Mouse (Mus musculus) kidney, postnatal 0 days (tissue): ENCODE measurements at regions not wholly inside any gene's neighbourhood (a gene's known extent, or its start where the extent isn't known, plus 50 kb on each side); places are given as distances from the start of the nearest gene placed in this dataset.

Source experiments
- ATAC-seq: fragments of 200-750 bp; cut with Nextera tagmentation; replicated peaks from 2 replicates; pipeline ENCODE4 v1.8.0; 2017; ENCODE audit warnings: low read depth, moderate number of reproducible peaks, moderate TSS enrichment, moderate library complexity; ENCODE audit not compliant: low FRiP score
- DNase-seq: peaks from one replicate; pipeline ENCODE4 v3.0.0-alpha.2; 2016; ENCODE audit warnings: low spot score
- H3K27ac ChIP-seq: fragments of 300-500 bp; sonication (generic); 2 replicates; pipeline ENCODE4 v1.5.1; 2014; ENCODE audit warnings: mild to moderate bottlenecking
- H3K27me3 ChIP-seq: fragments of 300-500 bp; sonication (generic); 2 replicates; pipeline ENCODE4 v1.6.1; 2014; ENCODE audit warnings: low read length, mixed read lengths; ENCODE audit not compliant: insufficient read depth
- H3K36me3 ChIP-seq: fragments of 300-500 bp; sonication (generic); 2 replicates; pipeline ENCODE4 v1.6.1; 2014; ENCODE audit warnings: low read length, mixed read lengths; ENCODE audit not compliant: insufficient read depth
- H3K4me1 ChIP-seq: fragments of 300-500 bp; sonication (generic); replicated peaks from 2 replicates; pipeline ENCODE4 v1.6.1; 2014; ENCODE audit warnings: antibody characterized with exemption, low read length, mixed read lengths; ENCODE audit not compliant: insufficient read depth
- H3K4me2 ChIP-seq: fragments of 300-500 bp; sonication (generic); 2 replicates; pipeline ENCODE4 v1.6.1; 2014; ENCODE audit warnings: mild to moderate bottlenecking, low read length, moderate library complexity, mixed read lengths
- H3K4me3 ChIP-seq: fragments of 300-500 bp; sonication (generic); replicated peaks from 2 replicates; pipeline ENCODE4 v1.5.1; 2014; ENCODE audit warnings: low read depth, low read length
- H3K9ac ChIP-seq: fragments of 300-500 bp; sonication (generic); 2 replicates; pipeline ENCODE4 v1.6.1; 2014; ENCODE audit warnings: low read depth, low read length
- H3K9me3 ChIP-seq: fragments of 300-500 bp; sonication (generic); replicated peaks from 2 replicates; pipeline ENCODE4 v1.6.1; 2016; ENCODE audit warnings: low read length, inconsistent platforms, mixed read lengths
- CTCF ChIP-seq: IDR thresholded peaks from 2 replicates; pipeline ENCODE4 v1.5.1; 2016; ENCODE audit warnings: antibody characterized with exemption, low read depth, mild to moderate bottlenecking, moderate library complexity
- WGBS: fragments of 180-500 bp; shearing (Covaris S2); extraction: QIAGEN DNeasy Blood & Tissue Kit; methylation state at CpG from one replicate; pipeline ENCODE4 v1.1.7; 2014; 5-methylcytosine and 5-hydroxymethylcytosine counted together

DNA sequence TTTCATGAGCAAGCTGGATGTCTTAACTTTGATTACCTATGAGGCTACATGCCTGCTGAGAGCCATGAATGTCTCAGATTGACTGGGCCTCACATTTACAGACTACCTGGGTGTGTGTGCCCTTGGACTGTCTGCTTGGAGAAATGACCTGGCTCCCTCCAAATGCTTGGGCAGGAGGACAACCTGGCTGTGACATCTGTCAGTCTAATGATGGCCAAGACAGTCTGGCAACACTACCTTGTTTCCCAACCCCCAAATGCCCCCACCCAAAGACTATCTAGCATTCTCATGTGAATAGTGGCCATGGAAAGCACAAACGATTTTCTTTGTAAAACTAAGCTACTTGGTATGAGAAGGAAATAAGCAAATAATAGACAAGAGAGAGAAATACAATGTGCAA, 107.2 kb upstream of the Peli2 start:
- Histone ChIP-seq H3K4me1 (no peaks in the 10 kb centered on the region), H3K27me3 (no peaks in the 10 kb centered on the region), H3K9me3 (no peaks in the 10 kb centered on the region), H3K27ac (no peak overlapping the region), H3K4me3 (no peak overlapping the region), H3K36me3 (no peaks in the 10 kb centered on the region), H3K4me2 (no peak overlapping the region), H3K9ac (no peak overlapping the region)
- ATAC-seq (no peak), DNase-seq (no peak)
- 97% methylated on average over 1 of the region's 1 CpGs for WGBS
- TF ChIP-seq CTCF = no peak

DNA sequence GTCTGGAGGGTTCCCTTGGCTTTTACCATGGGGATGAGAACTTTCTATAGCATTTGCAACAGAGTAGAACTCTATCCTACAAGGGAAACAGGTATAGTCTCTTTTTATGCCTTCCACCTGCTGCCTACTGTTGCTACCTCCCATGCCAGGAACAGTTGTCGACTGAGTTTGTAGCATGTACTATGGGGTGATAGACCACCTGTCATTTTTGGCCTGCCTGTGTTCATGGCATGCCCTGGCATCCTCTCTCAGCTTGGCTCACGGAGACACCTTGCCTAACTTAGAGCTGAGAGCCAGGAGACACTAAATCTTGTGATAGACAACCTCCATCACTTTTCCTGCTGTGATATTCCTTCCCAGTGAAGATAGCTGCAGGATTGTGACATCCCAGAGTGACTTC, 105.8 kb upstream of the Peli2 start:
- DNase-seq (no peak), ATAC-seq (no peak)
- TF ChIP-seq CTCF = no peak
- H3K27ac ChIP-seq = no peak overlapping the region
- H3K36me3 ChIP-seq = no peaks in the 10 kb centered on the region
- no peaks in the 10 kb centered on the region for H3K4me1 ChIP-seq
- no peaks in the 10 kb centered on the region for H3K27me3 ChIP-seq
- H3K9ac ChIP-seq = no peak overlapping the region
- no peak overlapping the region for H3K4me2 ChIP-seq
- H3K9me3 ChIP-seq = no peaks in the 10 kb centered on the region
- 86% methylated on average over 2 of the region's 2 CpGs for WGBS
- no peak overlapping the region for H3K4me3 ChIP-seq

DNA sequence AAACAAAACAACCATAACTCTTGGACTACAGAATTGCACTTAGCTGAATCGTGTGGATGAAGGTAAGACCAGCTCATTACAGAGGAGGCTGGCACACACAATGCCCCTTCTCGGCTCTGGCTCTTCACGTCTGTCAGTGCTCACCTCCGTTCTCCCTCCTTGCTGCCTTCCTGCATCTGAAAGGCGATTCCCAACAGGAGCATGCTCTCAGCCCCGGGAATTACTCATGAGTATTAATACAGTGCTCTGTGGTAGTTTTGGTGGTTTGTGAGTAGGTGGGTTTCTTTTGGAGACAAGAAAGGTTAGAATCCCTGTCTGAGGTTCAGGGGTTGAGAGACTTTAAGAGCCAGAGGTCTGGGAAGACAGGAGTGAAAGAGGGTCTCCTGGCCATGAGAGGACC, 102.7 kb upstream of the Peli2 start:
- ATAC-seq = no peak

DNA sequence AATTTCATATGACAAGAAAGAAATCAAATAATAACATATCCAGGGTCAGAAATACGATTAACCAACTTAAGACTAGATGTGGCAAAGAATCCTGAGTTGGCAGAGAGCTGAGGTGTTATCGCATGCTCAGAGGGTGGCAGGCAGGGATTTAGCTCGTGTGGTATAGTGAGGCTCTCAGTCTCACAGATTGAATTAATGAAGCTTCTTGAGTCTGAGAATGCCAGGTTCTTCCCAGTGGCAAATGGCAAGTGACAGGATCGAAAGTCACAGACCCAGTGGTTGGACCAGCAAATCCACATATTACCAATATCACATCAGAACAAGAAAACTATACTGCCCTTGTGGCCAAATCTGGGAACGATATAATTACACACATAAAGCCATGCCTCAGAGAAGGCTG, 101.3 kb upstream of the Peli2 start:
- Histone ChIP-seq H3K4me2 (no peak overlapping the region), H3K36me3 (no peaks in the 10 kb centered on the region), H3K27ac (no peak overlapping the region), H3K4me1 (no peaks in the 10 kb centered on the region), H3K9me3 (no peaks in the 10 kb centered on the region), H3K4me3 (no peak overlapping the region), H3K9ac (no peak overlapping the region), H3K27me3 (no peaks in the 10 kb centered on the region)
- DNase-seq = no peak
- ATAC-seq = no peak
- no peak for TF ChIP-seq CTCF
- WGBS = 82% methylated on average over 5 of the region's 5 CpGs

More for the DNA sequence above, 102.7 kb upstream of the Peli2 start:
- no peak overlapping the region for H3K27ac ChIP-seq
- no peak for TF ChIP-seq CTCF
- no peaks in the 10 kb centered on the region for H3K27me3 ChIP-seq
- no peaks in the 10 kb centered on the region for H3K4me1 ChIP-seq
- no peak overlapping the region for H3K4me3 ChIP-seq
- no peaks in the 10 kb centered on the region for H3K9me3 ChIP-seq
- WGBS = 83% methylated on average over 6 of the region's 6 CpGs
- no peak overlapping the region for H3K9ac ChIP-seq
- H3K4me2 ChIP-seq = no peak overlapping the region
- DNase-seq = no peak
- no peaks in the 10 kb centered on the region for H3K36me3 ChIP-seq

DNA sequence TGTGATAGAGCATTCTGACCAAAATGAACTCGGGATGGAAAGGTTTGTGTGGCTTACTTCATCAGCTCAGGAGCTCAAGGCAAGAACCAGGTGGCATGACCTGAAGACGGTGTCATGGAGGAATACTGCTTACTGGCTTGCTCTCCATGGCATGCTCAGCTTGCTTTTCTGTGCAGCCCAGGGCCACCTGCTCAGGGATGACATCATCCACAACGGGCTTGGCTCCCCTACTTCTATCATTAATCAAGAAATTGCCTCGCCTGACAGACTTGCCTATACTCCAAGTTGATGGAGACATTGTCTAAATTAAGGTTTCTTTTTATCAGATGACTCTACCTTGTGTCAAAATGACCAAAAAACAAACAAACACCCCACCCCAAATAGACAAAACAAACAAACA, 98.4 kb upstream of the Peli2 start:
- no peak for ATAC-seq
- H3K27me3 ChIP-seq = no peaks in the 10 kb centered on the region
- H3K4me2 ChIP-seq = no peak overlapping the region
- no peak for TF ChIP-seq CTCF
- H3K4me1 ChIP-seq = no peaks in the 10 kb centered on the region
- WGBS = 72% methylated on average over 4 of the region's 4 CpGs
- DNase-seq = no peak
- H3K36me3 ChIP-seq = no peaks in the 10 kb centered on the region
- no peak overlapping the region for H3K4me3 ChIP-seq
- H3K9ac ChIP-seq = no peak overlapping the region
- H3K9me3 ChIP-seq = no peaks in the 10 kb centered on the region; the same call in 1 of the 2 replicates
- H3K27ac ChIP-seq = no peak overlapping the region

DNA sequence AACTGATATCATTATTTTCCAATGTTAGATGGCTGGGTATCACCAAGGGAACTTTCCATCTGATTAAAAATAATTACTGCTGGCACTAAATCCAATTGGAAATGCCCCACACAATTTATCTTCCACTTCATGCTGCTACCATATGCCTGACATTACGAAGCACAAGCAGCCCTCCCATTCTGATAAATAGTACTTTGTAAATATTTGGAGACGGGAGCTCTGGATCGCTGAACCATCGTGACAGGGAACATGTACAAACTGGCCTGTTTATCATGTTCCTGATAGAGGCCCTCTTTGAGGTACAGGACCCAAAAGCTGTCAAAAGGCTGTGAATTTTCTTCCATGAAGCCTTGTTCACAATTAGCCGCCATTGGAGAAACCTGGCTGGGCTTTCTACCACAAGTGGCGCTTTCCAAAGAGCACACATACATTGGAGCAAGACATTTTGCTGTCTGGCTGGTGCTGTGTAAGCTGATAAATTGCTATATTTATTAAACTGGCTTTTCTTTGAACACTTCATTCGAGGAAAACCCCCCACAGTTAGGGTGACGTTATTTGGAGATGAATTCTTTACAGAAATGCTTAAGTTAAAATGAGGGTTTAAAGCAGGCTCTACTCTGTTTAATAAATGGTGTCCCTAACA, 96.5 kb upstream of the Peli2 start:
- Histone ChIP-seq H3K9me3 (no peaks in the 10 kb centered on the region; the same call in 1 of the 2 replicates), H3K36me3 (no peaks in the 10 kb centered on the region), H3K9ac (no peak overlapping the region), H3K4me1 (no peaks in the 10 kb centered on the region), H3K27ac (no peak overlapping the region), H3K4me2 (no peak overlapping the region), H3K27me3 (no peaks in the 10 kb centered on the region), H3K4me3 (no peak overlapping the region)
- whole genome bisulfite sequencing = 63% methylated on average over 8 of the region's 8 CpGs
- DNase-seq (no peak), ATAC-seq (no peak)
- TF ChIP-seq CTCF = no peak

DNA sequence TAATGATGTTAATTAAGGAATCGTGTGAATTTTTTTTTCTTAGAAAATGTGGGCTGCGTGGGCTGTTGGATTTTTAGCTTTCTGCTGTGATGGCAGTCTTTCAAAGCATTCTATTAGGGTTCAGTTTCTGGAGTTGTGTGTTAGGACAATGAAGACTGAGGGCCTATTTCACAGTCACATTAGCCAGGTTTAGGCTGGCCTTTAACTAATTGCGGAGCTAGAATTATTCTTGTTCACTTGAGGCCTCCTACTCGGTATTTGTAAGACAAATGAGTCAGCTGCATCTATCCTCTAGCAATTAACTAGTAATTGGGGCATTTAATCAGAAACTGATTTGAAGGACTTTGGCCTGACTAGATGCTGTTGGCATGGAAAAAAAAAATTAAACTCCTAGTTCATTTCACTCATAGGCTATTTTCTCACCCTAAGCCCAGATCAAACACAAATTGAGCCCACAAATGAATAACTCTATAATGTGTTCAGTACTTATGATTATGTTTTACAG, 81.3 kb upstream of the Peli2 start:
- Histone ChIP-seq H3K9ac (no peak overlapping the region), H3K27ac (no peak overlapping the region), H3K27me3 (no peaks in the 10 kb centered on the region), H3K36me3 (no peaks in the 10 kb centered on the region), H3K4me3 (no peak overlapping the region), H3K4me2 (no peak overlapping the region), H3K4me1 (no peaks in the 10 kb centered on the region), H3K9me3 (no peaks in the 10 kb centered on the region)
- TF ChIP-seq CTCF = no peak
- WGBS = 81% methylated on average over 4 of the region's 4 CpGs
- no peak for DNase-seq
- ATAC-seq = no peak
